In the genomic region with DNA sequence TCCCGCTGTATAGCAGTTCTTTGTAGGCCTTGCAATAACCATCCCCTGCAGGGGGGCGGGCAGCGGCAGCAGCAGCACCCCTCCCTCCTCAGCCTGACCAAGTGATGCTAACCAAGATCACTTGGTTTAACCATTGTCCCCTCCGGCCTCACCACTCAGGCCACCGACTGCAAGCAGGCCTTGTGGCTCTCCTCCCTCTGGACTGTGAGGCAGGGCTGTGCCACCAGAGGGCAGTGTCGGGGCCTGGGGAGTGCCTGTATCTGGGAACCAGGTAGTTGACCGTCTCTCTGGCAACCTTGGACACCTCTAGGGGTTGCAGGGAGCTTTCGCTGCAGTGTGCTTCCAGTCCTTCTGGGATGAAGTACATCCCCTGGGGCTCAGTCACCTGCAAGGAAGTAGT, we compare ENCODE assay signal across 9 mouse cellular contexts.
DNase-seq lines count a peak whose midpoint lies in the region; ATAC-seq and TF ChIP-seq lines count a peak whose summit lies in the region.
"Had no signal": no experiment of that assay in that cellular context is flagged by ENCODE, and none has a peak within 500 bp of the region (broad histone marks: within the 10 kb centered on the region; RNA-seq: fewer than 3 reads in every experiment).

No protein-coding gene starts in this region.

- ATAC-seq in forebrain, postnatal 0 days: no peak
- ATAC-seq in forebrain, embryonic 16.5 days: no peak
- ATAC-seq in stomach, postnatal 0 days (ENCODE audit: low FRiP score, low TSS enrichment): 0 out of 2 replicates have a peak, but pooled peaks have one; percentile 25

- WGBS in forebrain, postnatal 0 days: 30% methylated on average over 8 of the region's 8 CpGs
- 30% methylated on average over 8 of the region's 8 CpGs for WGBS in forebrain, embryonic 16.5 days
- 42% methylated on average over 8 of the region's 8 CpGs for WGBS in stomach, postnatal 0 days

- no peaks in the 10 kb centered on the region for H3K9me3 ChIP-seq in forebrain, postnatal 0 days (ENCODE audit: low read length)
- H3K9me3 ChIP-seq in forebrain, embryonic 16.5 days (ENCODE audit: control insufficient read depth, low read length): no peaks in the 10 kb centered on the region
- H3K9me3 ChIP-seq in stomach, postnatal 0 days (ENCODE audit: control insufficient read depth, low read length): no peaks in the 10 kb centered on the region

- no peak overlapping the region for H3K4me2 ChIP-seq in forebrain, postnatal 0 days (ENCODE audit: low read depth)
- H3K4me2 ChIP-seq in forebrain, embryonic 16.5 days (ENCODE audit: low read length): no peak overlapping the region
- no peak overlapping the region for H3K4me2 ChIP-seq in stomach, postnatal 0 days (replicated peaks; ENCODE audit: low read depth)

- peak; percentile 30 for DNase-seq in forebrain, postnatal 0 days
- DNase-seq in adrenal gland, postnatal 14 days: peak; percentile 91
- DNase-seq in embryo, embryonic 11.5 days (ENCODE audit: low read depth, low spot score): peak; percentile 39
- DNase-seq in heart, postnatal 36 days: peak; percentile 75 to 87
- peak; percentile 50 to 82 for DNase-seq in left cerebral cortex, adult 2 months (ENCODE audit: extremely low spot score in 1 of 2, low spot score in 2 of 2)
- DNase-seq in naive thymus-derived CD4-positive, alpha-beta T cell, adult 2 months (ENCODE audit: low read depth): peak; percentile 28
- peak; percentile 88 for DNase-seq in stomach, postnatal 0 days (ENCODE audit: low spot score)

- no peaks in the 10 kb centered on the region for H3K36me3 ChIP-seq in forebrain, postnatal 0 days (ENCODE audit: insufficient read depth)
- H3K36me3 ChIP-seq in forebrain, embryonic 16.5 days (ENCODE audit: control insufficient read depth, insufficient read depth): no peaks in the 10 kb centered on the region
- no peaks in the 10 kb centered on the region for H3K36me3 ChIP-seq in stomach, postnatal 0 days (ENCODE audit: control insufficient read depth, insufficient read depth, low read length)

- no peak overlapping the region for H3K9ac ChIP-seq in forebrain, postnatal 0 days
- no peak overlapping the region for H3K9ac ChIP-seq in forebrain, embryonic 16.5 days (replicated peaks; ENCODE audit: low read depth, low read length)
- no peak overlapping the region for H3K9ac ChIP-seq in stomach, postnatal 0 days (ENCODE audit: low read length)

- H3K4me1 ChIP-seq in forebrain, postnatal 0 days (ENCODE audit: insufficient read depth): no peaks in the 10 kb centered on the region
- no peaks in the 10 kb centered on the region for H3K4me1 ChIP-seq in forebrain, embryonic 16.5 days (replicated peaks; ENCODE audit: control insufficient read depth, insufficient read depth, low read length)
- no peaks in the 10 kb centered on the region for H3K4me1 ChIP-seq in stomach, postnatal 0 days (replicated peaks; ENCODE audit: control insufficient read depth, insufficient read depth)

- H3K4me3 ChIP-seq in forebrain, postnatal 0 days (ENCODE audit: low read depth, low read length): no peak overlapping the region
- H3K4me3 ChIP-seq in forebrain, embryonic 16.5 days (replicated peaks; ENCODE audit: low read length): no peak overlapping the region
- no peak overlapping the region for H3K4me3 ChIP-seq in left cerebral cortex, adult 2 months
- no peak overlapping the region for H3K4me3 ChIP-seq in stomach, postnatal 0 days (ENCODE audit: low read depth, low read length)

- no peak for TF ChIP-seq EP300 in stomach, postnatal 0 days (optimal IDR thresholded peaks at IDR 0.05)

- intact Hi-C loops in heart, postnatal 36 days (cut with DNase I): loop anchor here (1.0 to 5.0 kb wide), 3 partner anchors 49 to 96 kb away; no protein-coding TSS in a partner anchor
- intact Hi-C loops in left cerebral cortex, adult 2 months (cut with DNase I): loop anchor here (2.0 kb wide), 2 partner anchors 68 to 96 kb away; no protein-coding TSS in a partner anchor

- H3K27me3 ChIP-seq in forebrain, postnatal 0 days (ENCODE audit: insufficient read depth, low read length): no peaks in the 10 kb centered on the region
- no peaks in the 10 kb centered on the region for H3K27me3 ChIP-seq in forebrain, embryonic 16.5 days (replicated peaks; ENCODE audit: control insufficient read depth, insufficient read depth, low read length)
- no peaks in the 10 kb centered on the region for H3K27me3 ChIP-seq in stomach, postnatal 0 days (ENCODE audit: control insufficient read depth, insufficient read depth, low read length)

- no peak overlapping the region for H3K27ac ChIP-seq in forebrain, postnatal 0 days (ENCODE audit: low read depth, low read length)
- H3K27ac ChIP-seq in forebrain, embryonic 16.5 days (ENCODE audit: low read length): no peak overlapping the region
- H3K27ac ChIP-seq in left cerebral cortex, adult 2 months: no peak overlapping the region
- H3K27ac ChIP-seq in stomach, postnatal 0 days (replicated peaks): no peak overlapping the region
- H3K27ac ChIP-seq: macrophage had no signal

- peak; percentile 80 for TF ChIP-seq CTCF in forebrain, postnatal 0 days (IDR thresholded peaks at IDR 0.05; ENCODE audit: low read depth)
- TF ChIP-seq CTCF in left cerebral cortex, adult 2 months (IDR thresholded peaks at IDR 0.05): peak; percentile 76
- peak; percentile 93 for TF ChIP-seq CTCF in stomach, postnatal 0 days (IDR thresholded peaks at IDR 0.05; ENCODE audit: low read depth)

Comparison
In these comparisons a context has a peak if more than half of its experiments do, and no peak if none do; other contexts are left out.
1. DNase-seq: peak in every context shown above with its lines; median percentile 91 in adrenal gland, postnatal 14 days; 88 in stomach, postnatal 0 days; 81 in heart, postnatal 36 days; 66 in left cerebral cortex, adult 2 months; 39 in embryo, embryonic 11.5 days; 30 in forebrain, postnatal 0 days; 28 in naive thymus-derived CD4-positive, alpha-beta T cell, adult 2 months.